Mouse (Mus musculus) heart, postnatal 0 days (tissue): ENCODE measurements around the gene Abcb9. TPM values are rescaled to one million over a fixed set of nuclear protein-coding genes. Genes with fewer than 3 reads are reported as not detected.

ENCODE experiments used
- ATAC-seq: fragments of 200-750 bp; cut with Nextera tagmentation; 2 replicates; pipeline ENCODE4 v1.8.0; 2017; ENCODE audit warnings: low read depth, moderate number of reproducible peaks, moderate library complexity; ENCODE audit not compliant: insufficient read depth
- DNase-seq: peaks from one replicate; pipeline ENCODE4 v3.0.0-alpha.2; 2016; ENCODE audit warnings: low spot score
- H3K27ac ChIP-seq: fragments of 300-500 bp; sonication (generic); 2 replicates; pipeline ENCODE4 v1.5.1; 2014; ENCODE audit warnings: low read depth, mild to moderate bottlenecking
- H3K27me3 ChIP-seq: fragments of 300-500 bp; sonication (generic); 2 replicates; pipeline ENCODE4 v1.6.1; 2014; ENCODE audit warnings: low read length, mixed read lengths; ENCODE audit not compliant: control insufficient read depth, insufficient read depth
- H3K36me3 ChIP-seq: fragments of 300-500 bp; sonication (generic); replicated peaks from 2 replicates; pipeline ENCODE4 v1.6.1; 2014; ENCODE audit warnings: low read length, mixed read lengths; ENCODE audit not compliant: control insufficient read depth, insufficient read depth
- H3K4me1 ChIP-seq: fragments of 300-500 bp; sonication (generic); 2 replicates; pipeline ENCODE4 v1.6.1; 2014; ENCODE audit warnings: antibody characterized with exemption; ENCODE audit not compliant: control insufficient read depth, insufficient read depth
- H3K4me2 ChIP-seq: fragments of 300-500 bp; sonication (generic); 2 replicates; pipeline ENCODE4 v1.6.1; 2014; ENCODE audit warnings: low read depth, mild to moderate bottlenecking, low read length, moderate library complexity
- H3K4me3 ChIP-seq: fragments of 300-500 bp; sonication (generic); 2 replicates; pipeline ENCODE4 v1.5.1; 2014; ENCODE audit warnings: low read depth, low read length
- H3K9ac ChIP-seq: fragments of 300-500 bp; sonication (generic); replicated peaks from 2 replicates; pipeline ENCODE4 v1.6.1; 2014; ENCODE audit warnings: low read depth, low read length, mixed read lengths
- H3K9me3 ChIP-seq: fragments of 300-500 bp; sonication (generic); replicated peaks from 2 replicates; pipeline ENCODE4 v1.6.1; 2016; ENCODE audit warnings: low read length; ENCODE audit not compliant: control insufficient read depth
- CTCF ChIP-seq: IDR thresholded peaks from 2 replicates; pipeline ENCODE4 v1.5.1; 2016; ENCODE audit warnings: antibody characterized with exemption, control low read depth, low read depth
- EP300 ChIP-seq: IDR thresholded peaks from 2 replicates; pipeline ENCODE4 v1.6.1; 2016; ENCODE audit warnings: antibody characterized with exemption, low read depth
- WGBS: fragments of 180-500 bp; shearing (Covaris S2); extraction: QIAGEN DNeasy Blood & Tissue Kit; methylation state at CpG from one replicate; pipeline ENCODE4 v1.1.7; 2014; 5-methylcytosine and 5-hydroxymethylcytosine counted together
- polyA plus RNA-seq: library from polyadenylated mRNA; unstranded; fragments of >200 nt; fragmentation: Nextera tagmentation; extraction: Ambion mirVana; gene quantifications from 2 replicates; pipeline ENCODE4 v1.2.1, GENCODE M21; 2015
- total RNA-seq: library from RNA; depleted of rRNA; stranded (reverse); fragments of >200 nt; gene quantifications from 2 replicates; pipeline ENCODE4 v1.2.3, GENCODE M21; 2014; ENCODE audit warnings: low replicate concordance

The Abcb9 gene
- total and polyA plus RNA-seq, 2 experiments from 2014 or later = 1.8 to 3.0 TPM

DNA sequence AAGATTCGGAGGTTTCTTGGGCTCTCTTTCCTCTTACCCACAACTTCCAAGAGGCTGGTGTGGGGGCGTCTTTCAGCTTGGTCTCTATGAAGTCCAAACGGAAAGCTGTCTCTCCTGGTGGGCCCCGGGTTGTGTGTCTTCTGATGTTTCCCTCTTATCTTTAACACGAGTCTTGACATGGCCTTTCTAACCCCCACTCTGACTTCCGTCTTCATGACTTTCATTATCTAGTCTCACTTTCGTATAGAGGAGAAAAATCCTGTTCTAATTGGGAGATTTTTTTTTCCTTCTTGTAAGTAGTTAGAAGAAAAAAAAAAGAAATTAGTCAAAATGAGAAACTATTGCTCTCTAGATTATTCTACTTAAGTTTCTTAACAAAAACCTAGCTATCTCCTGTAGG, 73.2 kb downstream of the Abcb9 start:
- Histone ChIP-seq H3K27ac (no peak overlapping the region), H3K4me3 (no peak overlapping the region), H3K27me3 (no peaks in the 10 kb centered on the region), H3K9ac (no peak overlapping the region), H3K4me1 (peaks cover 64% of the 10 kb centered on the region), H3K36me3 (no peaks in the 10 kb centered on the region), H3K9me3 (no peaks in the 10 kb centered on the region), H3K4me2 (no peak overlapping the region)
- no peak for TF ChIP-seq CTCF
- TF ChIP-seq EP300 = no peak
- DNase-seq = no peak
- ATAC-seq = no peak
- 43% methylated on average over 7 of the region's 7 CpGs for WGBS

- no peak overlapping the region for H3K9ac ChIP-seq
- TF ChIP-seq CTCF = no peak
- no peak for TF ChIP-seq EP300
- no peak overlapping the region for H3K4me2 ChIP-seq
- H3K4me3 ChIP-seq = no peak overlapping the region
- H3K27ac ChIP-seq = 0 out of 2 replicates have a peak overlapping the region, but pooled peaks have one; percentile 3
- no peaks in the 10 kb centered on the region for H3K9me3 ChIP-seq
- H3K4me1 ChIP-seq = peaks cover 64% of the 10 kb centered on the region
- H3K36me3 ChIP-seq = no peaks in the 10 kb centered on the region
- no peaks in the 10 kb centered on the region for H3K27me3 ChIP-seq
- 83% methylated on average over 11 of the region's 11 CpGs for WGBS
- ATAC-seq (no peak), DNase-seq (no peak)
These were observed 73.9 kb downstream of the Abcb9 start for GRCm38 (mm10) chr5:124021701-124022100.

GRCm38 (mm10) chr5:124021148-124021547, 74.5 kb downstream of the Abcb9 start:
- no peak for DNase-seq
- Histone ChIP-seq H3K9ac (no peak overlapping the region), H3K27ac (0 out of 2 replicates have a peak overlapping the region, but pooled peaks have one; percentile 26), H3K4me3 (no peak overlapping the region), H3K4me2 (no peak overlapping the region), H3K4me1 (peaks cover 64% of the 10 kb centered on the region), H3K9me3 (no peaks in the 10 kb centered on the region), H3K27me3 (no peaks in the 10 kb centered on the region), H3K36me3 (no peaks in the 10 kb centered on the region)
- 88% methylated on average over 11 of the region's 11 CpGs for WGBS
- no peak for ATAC-seq
- TF ChIP-seq CTCF (no peak), EP300 (no peak)

GRCm38 (mm10) chr5:124019348-124020216, 76.0 kb downstream of the Abcb9 start:
- H3K27me3 ChIP-seq = no peaks in the 10 kb centered on the region
- H3K4me3 ChIP-seq = no peak overlapping the region
- H3K9me3 ChIP-seq = no peaks in the 10 kb centered on the region
- H3K36me3 ChIP-seq = no peaks in the 10 kb centered on the region
- peaks cover 60% of the 10 kb centered on the region for H3K4me1 ChIP-seq
- ATAC-seq (peak; percentile 42), DNase-seq (peak; percentile 52)
- peak overlapping the region; percentile 27 for H3K27ac ChIP-seq
- TF ChIP-seq CTCF (no peak), EP300 (no peak)
- no peak overlapping the region for H3K9ac ChIP-seq
- WGBS = 33% methylated on average over 12 of the region's 12 CpGs
- peak overlapping the region; percentile 14; the same call in 1 of the 2 replicates for H3K4me2 ChIP-seq

- H3K4me2 ChIP-seq = no peak overlapping the region
- H3K4me3 ChIP-seq = no peak overlapping the region
- ATAC-seq (no peak), DNase-seq (no peak)
- H3K36me3 ChIP-seq = no peaks in the 10 kb centered on the region
- no peaks in the 10 kb centered on the region for H3K9me3 ChIP-seq
- H3K4me1 ChIP-seq = peaks cover 68% of the 10 kb centered on the region
- 76% methylated on average over 9 of the region's 9 CpGs for WGBS
- no peaks in the 10 kb centered on the region for H3K27me3 ChIP-seq
- H3K27ac ChIP-seq = no peak overlapping the region
- TF ChIP-seq CTCF (no peak), EP300 (no peak)
- H3K9ac ChIP-seq = no peak overlapping the region
These were observed 76.9 kb downstream of the Abcb9 start for GRCm38 (mm10) chr5:124018651-124019050.
